Mouse (Mus musculus): ENCODE data around the gene Gm3182.

The Gm3182 gene

GRCm38 (mm10) chr14:4481445-4481844 is at the start of gene Gm3182:
Gene Gm3182, plus strand, starts transcription at chr14:4481745.
- in situ Hi-C loops (cut with MboI, MseI): loop anchor here in 1 of 2 experiments (25.0 kb wide), 1 partner anchor 231 kb away; the partner anchor contains the start of gene Gm7876

- in situ Hi-C loops (cut with MboI, MseI): loop anchor here (10.0 to 25.0 kb wide), 2 partner anchors 85 to 213 kb away; partner anchors contain the start of genes Gm3164 (in 1 of the 2) and Gm7876 (in 1 of the 2)
Observed at GRCm38 (mm10) chr14:4499425-4499824, 17.9 kb downstream of the Gm3182 start.

Data from T-helper 17 cell (primary cell).